Mouse (Mus musculus) MEL (cell line): Measurements from ENCODE around the gene Siglecg. TPM values are rescaled to one million over a fixed set of nuclear protein-coding genes. Genes with fewer than 3 reads are reported as not detected.

Source experiments
- DNase-seq: peaks from one replicate; pipeline ENCODE4 v3.0.0; 2011; ENCODE audit warnings: low read depth, low spot score
- H3K27ac ChIP-seq: 2 replicates; pipeline ENCODE4 v1.5.1; 2012; ENCODE audit warnings: low read depth, mild to moderate bottlenecking, control low read depth, low read length, moderate library complexity; ENCODE audit not compliant: control insufficient read depth
- H3K27me3 ChIP-seq, 2 experiments: fragments of 150-350 bp in 1 of 2; sonication (generic) in 1 of 2; 2 replicates each; pipeline ENCODE4 v1.6.1; 2012; ENCODE audit warnings: low read length in 2 of 2, mild to moderate bottlenecking in 2 of 2, improper control_type of control experiment in 1 of 2, moderate library complexity in 1 of 2; ENCODE audit not compliant: insufficient read depth in 2 of 2, control insufficient read depth in 1 of 2
- H3K36me3 ChIP-seq, 2 experiments: 2 replicates each; pipeline ENCODE4 v1.6.1; 2012 to 2014; ENCODE audit warnings: low read length in 2 of 2, improper control_type of control experiment in 1 of 2, inconsistent platforms in 1 of 2, mild to moderate bottlenecking in 1 of 2; ENCODE audit not compliant: insufficient read depth in 2 of 2, control insufficient read depth in 1 of 2
- H3K4me1 ChIP-seq, 2 experiments: fragments of 150-350 bp in 1 of 2; sonication (generic) in 1 of 2; 2 replicates each; pipeline ENCODE4 v1.6.1; 2012; ENCODE audit warnings: low read length in 2 of 2, improper control_type of control experiment in 1 of 2, mild to moderate bottlenecking in 1 of 2; ENCODE audit not compliant: insufficient read depth in 2 of 2, control insufficient read depth in 1 of 2
- H3K4me3 ChIP-seq, 2 experiments: fragments of 150-350 bp in 1 of 2; sonication (generic) in 1 of 2; 2 replicates each; pipeline ENCODE4 v1.5.1; 2012; ENCODE audit warnings: low read depth in 2 of 2, low read length in 2 of 2, mild to moderate bottlenecking in 2 of 2, moderate library complexity in 2 of 2, control low read depth in 1 of 2, improper control_type of control experiment in 1 of 2; ENCODE audit not compliant: control insufficient read depth in 1 of 2, insufficient read depth in 1 of 2
- H3K79me2 ChIP-seq: 2 replicates; pipeline ENCODE4 v1.6.1; 2012; ENCODE audit warnings: mild to moderate bottlenecking, low read length, moderate library complexity; ENCODE audit not compliant: control insufficient read depth, poor library complexity, insufficient read depth
- H3K9ac ChIP-seq: 2 replicates; pipeline ENCODE4 v1.6.1; 2012; ENCODE audit warnings: low read depth, mild to moderate bottlenecking, control low read depth, low read length, moderate library complexity; ENCODE audit not compliant: control insufficient read depth, poor library complexity, severe bottlenecking
- H3K9me3 ChIP-seq: fragments of 150-350 bp; sonication (generic); replicated peaks from 2 replicates; pipeline ENCODE4 v1.6.1; 2012; ENCODE audit warnings: mild to moderate bottlenecking, low read length, improper control_type of control experiment, moderate library complexity; ENCODE audit not compliant: insufficient read depth
- BHLHE40 ChIP-seq: IDR thresholded peaks from 2 replicates; pipeline ENCODE4 v1.6.1; 2012; ENCODE audit warnings: low read depth, mild to moderate bottlenecking, inconsistent platforms, low read length, improper control_type of control experiment, borderline replicate concordance
- CHD1 ChIP-seq: IDR thresholded peaks from 2 replicates; pipeline ENCODE4 v1.6.1; 2012; ENCODE audit warnings: low read depth, mild to moderate bottlenecking, inconsistent platforms, low read length, improper control_type of control experiment
- CHD2 ChIP-seq: IDR thresholded peaks from 2 replicates; pipeline ENCODE4 v1.6.1; 2011; ENCODE audit warnings: low read length, improper control_type of control experiment
- ELF1 ChIP-seq: IDR thresholded peaks from 2 replicates; pipeline ENCODE4 v1.6.1; 2014; ENCODE audit warnings: low read depth, mild to moderate bottlenecking, inconsistent platforms, low read length, improper control_type of control experiment, moderate library complexity
- EP300 ChIP-seq, 2 experiments: IDR thresholded peaks; 2 replicates each; pipeline ENCODE4 v1.6.1; 2011; ENCODE audit warnings: improper control_type of control experiment in 2 of 2, low read length in 2 of 2, low read depth in 1 of 2, mild to moderate bottlenecking in 1 of 2
- ETS1 ChIP-seq: IDR thresholded peaks from 2 replicates; pipeline ENCODE4 v1.6.1; 2012; ENCODE audit warnings: low read depth, mild to moderate bottlenecking, inconsistent platforms, low read length, improper control_type of control experiment, moderate library complexity
- GABPA ChIP-seq: IDR thresholded peaks from 2 replicates; pipeline ENCODE4 v1.6.1; 2012; ENCODE audit warnings: low read depth, mild to moderate bottlenecking, inconsistent platforms, low read length, improper control_type of control experiment, moderate library complexity
- GATA1 ChIP-seq: IDR thresholded peaks from 2 replicates; pipeline ENCODE4 v1.6.1; 2011; ENCODE audit warnings: low read depth, low read length, improper control_type of control experiment
- KAT2A ChIP-seq: conservative IDR thresholded peaks from 2 replicates; pipeline ENCODE4 v1.6.1; 2012; ENCODE audit warnings: low read depth, low read length, improper control_type of control experiment, inconsistent platforms
- MAZ ChIP-seq: IDR thresholded peaks from 2 replicates; pipeline ENCODE4 v1.6.1; 2012; ENCODE audit warnings: low read depth, mild to moderate bottlenecking, inconsistent platforms, low read length, improper control_type of control experiment
- MXI1 ChIP-seq: IDR thresholded peaks from 2 replicates; pipeline ENCODE4 v1.6.1; 2011; ENCODE audit warnings: mild to moderate bottlenecking, low read depth, low read length, improper control_type of control experiment
- POLR2A ChIP-seq, 2 experiments: IDR thresholded peaks; 2 replicates each; pipeline ENCODE4 v1.6.1; 2011 to 2012; ENCODE audit warnings: low read length in 2 of 2, mild to moderate bottlenecking in 2 of 2, control low read depth in 1 of 2, improper control_type of control experiment in 1 of 2, low read depth in 1 of 2, moderate library complexity in 1 of 2; ENCODE audit not compliant: control insufficient read depth in 1 of 2, insufficient read depth in 1 of 2, poor library complexity in 1 of 2
- RAD21 ChIP-seq: IDR thresholded peaks from 2 replicates; pipeline ENCODE4 v1.6.1; 2011; ENCODE audit warnings: mild to moderate bottlenecking, low read depth, low read length, improper control_type of control experiment
- SIN3A ChIP-seq: IDR thresholded peaks from 2 replicates; pipeline ENCODE4 v1.6.1; 2012; ENCODE audit warnings: low read length, improper control_type of control experiment, inconsistent platforms
- SMC3 ChIP-seq: IDR thresholded peaks from 2 replicates; pipeline ENCODE4 v1.6.1; 2011; ENCODE audit warnings: low read depth, low read length, improper control_type of control experiment
- TAL1 ChIP-seq: IDR thresholded peaks from 2 replicates; pipeline ENCODE4 v1.6.1; 2012; ENCODE audit warnings: mild to moderate bottlenecking, inconsistent platforms, low read length, moderate library complexity, mixed read lengths
- TCF12 ChIP-seq: IDR thresholded peaks from 2 replicates; pipeline ENCODE4 v1.6.1; 2014; ENCODE audit warnings: low read depth, mild to moderate bottlenecking, inconsistent platforms, low read length, improper control_type of control experiment, moderate library complexity
- USF1 ChIP-seq: IDR thresholded peaks from 2 replicates; pipeline ENCODE4 v1.6.1; 2014; ENCODE audit warnings: low read depth, mild to moderate bottlenecking, inconsistent platforms, low read length, improper control_type of control experiment, moderate library complexity
- ZC3H11A ChIP-seq: IDR thresholded peaks from 2 replicates; pipeline ENCODE4 v1.6.1; 2012; ENCODE audit warnings: low read depth, mild to moderate bottlenecking, inconsistent platforms, low read length, improper control_type of control experiment
- ZNF384 ChIP-seq: IDR thresholded peaks from 2 replicates; pipeline ENCODE4 v1.6.1; 2012; ENCODE audit warnings: low read depth, mild to moderate bottlenecking, inconsistent platforms, low read length, improper control_type of control experiment
- polyA plus RNA-seq, 2 experiments: library from polyadenylated mRNA; stranded (reverse) in 1 of 2; unstranded in 1 of 2; fragments of >175 nt in 1 of 2; fragments of >200 nt in 1 of 2; gene quantifications; 2 replicates each; pipeline versions ENCODE4 v1.2.1 to v1.2.4; 2012; ENCODE audit warnings: low replicate concordance in 2 of 2, low read depth in 1 of 2; ENCODE audit not compliant: insufficient read length in 2 of 2, insufficient read depth in 1 of 2, missing spikeins in 1 of 2
- total RNA-seq: library from RNA; depleted of rRNA; stranded (reverse); fragments of 300-350 nt; gene quantifications from 2 replicates; pipeline ENCODE4 v1.2.3, GENCODE M21; 2012

The Siglecg gene
- total and polyA plus RNA-seq, 3 experiments: not detected

DNA sequence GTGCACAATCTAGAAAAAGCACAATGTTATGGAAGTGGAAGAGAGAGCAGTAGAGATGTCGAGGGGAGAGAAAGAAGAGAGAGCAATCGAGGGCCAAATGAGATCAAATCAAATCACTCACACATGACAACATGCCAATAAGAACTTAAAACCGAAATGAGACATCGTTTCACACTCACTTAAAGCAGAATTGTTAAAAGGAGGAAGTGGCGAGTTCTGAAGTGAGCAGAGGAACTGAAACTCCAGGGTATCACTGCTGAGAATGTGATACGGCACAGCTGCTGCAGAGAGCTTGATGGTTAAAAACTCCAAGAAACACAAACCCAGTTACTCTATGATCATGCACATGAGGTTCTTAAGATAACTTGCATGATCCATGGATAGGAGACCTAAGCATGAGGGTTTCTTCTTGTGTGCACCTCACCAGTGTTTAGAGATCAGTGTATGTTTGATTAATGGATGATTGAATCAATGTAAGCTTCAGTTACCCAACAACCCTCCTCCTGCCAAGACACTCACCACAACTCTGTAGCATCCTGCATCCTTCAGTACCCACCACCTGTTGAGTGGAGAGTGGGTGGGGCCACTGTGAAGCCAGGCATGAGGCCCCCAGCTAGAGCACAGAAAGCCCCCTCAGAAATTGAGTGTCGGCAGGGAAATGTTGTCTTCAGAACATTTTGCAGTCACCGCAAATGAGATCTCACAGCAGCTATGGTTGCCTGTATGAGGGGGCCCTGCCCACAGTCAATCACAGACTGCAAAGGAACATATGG lies 15.5 kb upstream of the Siglecg start:
- TF ChIP-seq ETS1: peak; percentile 55; the same call in 1 of the 2 replicates
- TF ChIP-seq ZC3H11A: no peak
- peak; percentile 86 for TF ChIP-seq GATA1
- no peak for TF ChIP-seq CHD1
- TF ChIP-seq CHD2: no peak
- no peak for TF ChIP-seq RAD21
- TF ChIP-seq BHLHE40: no peak
- TF ChIP-seq TAL1: peak; percentile 16; the same call in 1 of the 2 replicates
- TF ChIP-seq EP300 (IDR thresholded peaks at IDR 0.05; ENCODE audit: low read depth in 1 of 2, low read length in 2 of 2): peak; percentile 61 to 71; a peak in 3 of 4 replicates
- 0 out of 2 replicates have a peak, but pooled peaks have one; percentile 41 for TF ChIP-seq SIN3A
- no peak for TF ChIP-seq MAZ
- TF ChIP-seq TCF12: no peak
- H3K9ac ChIP-seq: no peak overlapping the region
- H3K9me3 ChIP-seq: no peaks in the 10 kb centered on the region
- DNase-seq: peak; percentile 84
- no peaks in the 10 kb centered on the region for H3K79me2 ChIP-seq
- H3K4me3 ChIP-seq: no peak overlapping the region
- H3K4me1 ChIP-seq: no peaks in the 10 kb centered on the region
- no peaks in the 10 kb centered on the region for H3K27me3 ChIP-seq
- no peak overlapping the region for H3K27ac ChIP-seq
- H3K36me3 ChIP-seq: no peaks in the 10 kb centered on the region

DNA sequence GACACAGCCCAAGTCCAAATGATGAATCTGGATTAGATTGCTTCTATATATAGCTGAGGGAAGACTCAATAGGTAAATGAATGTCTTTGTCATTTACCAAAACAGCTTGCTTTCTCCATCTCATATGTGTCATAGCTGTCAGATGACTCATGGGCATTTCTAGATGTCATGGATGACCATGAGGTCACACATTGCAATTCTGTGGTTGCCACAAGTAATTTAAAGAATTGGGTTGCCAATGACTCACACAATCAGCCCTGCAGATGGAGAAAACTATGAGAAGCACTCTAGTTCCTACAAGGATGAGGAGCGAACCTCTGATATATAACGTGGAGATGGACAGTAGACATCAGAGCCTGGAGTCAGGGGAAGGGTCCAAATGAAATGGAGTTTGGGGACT lies 8.5 kb upstream of the Siglecg start:
- H3K9ac ChIP-seq: no peak overlapping the region
- no peaks in the 10 kb centered on the region for H3K79me2 ChIP-seq
- no peak overlapping the region for H3K27ac ChIP-seq
- H3K36me3 ChIP-seq: no peaks in the 10 kb centered on the region
- DNase-seq: no peak
- no peaks in the 10 kb centered on the region for H3K9me3 ChIP-seq
- no peaks in the 10 kb centered on the region for H3K27me3 ChIP-seq
- no peak for TF ChIP-seq RAD21
- no peak for TF ChIP-seq MXI1
- no peak for TF ChIP-seq SMC3
- no peak for TF ChIP-seq USF1
- no peak for TF ChIP-seq BHLHE40
- no peak for TF ChIP-seq ZNF384
- TF ChIP-seq POLR2A (IDR thresholded peaks at IDR 0.05; ENCODE audit: control insufficient read depth in 1 of 2, insufficient read depth in 1 of 2, low read depth in 1 of 2, low read length in 2 of 2, poor library complexity in 1 of 2): no peak
- TF ChIP-seq CHD1: no peak
- TF ChIP-seq GABPA: no peak
- no peak for TF ChIP-seq TCF12
- no peak for TF ChIP-seq EP300 (IDR thresholded peaks at IDR 0.05; ENCODE audit: low read depth in 1 of 2, low read length in 2 of 2)
- TF ChIP-seq KAT2A: no peak
- TF ChIP-seq ELF1: no peak
- no peaks in the 10 kb centered on the region for H3K4me1 ChIP-seq
- no peak overlapping the region for H3K4me3 ChIP-seq
